Comparison of ENCODE assay signal across 21 mouse cellular contexts in genomic region chr1:163359521-163359920, GRCm38 (mm10). TPM values are rescaled to one million over a fixed set of nuclear protein-coding genes. Genes with fewer than 3 reads are reported as not detected.
A peak's percentile ranks its signal among the peaks of the same experiment; 100 is the strongest.
DNase-seq lines count a peak whose midpoint lies in the region; ATAC-seq lines count a peak whose summit lies in the region.
"Had no signal": no experiment of that assay in that cellular context is flagged by ENCODE, and none has a peak within 500 bp of the region (broad histone marks: within the 10 kb centered on the region; RNA-seq: fewer than 3 reads in every experiment).

No protein-coding gene starts in this region.

- 58% methylated on average over 3 of the region's 3 CpGs for whole genome bisulfite sequencing in embryonic facial prominence, embryonic 13.5 days
- 79% methylated on average over 3 of the region's 3 CpGs for WGBS in limb, embryonic 11.5 days
- 95% methylated on average over 3 of the region's 3 CpGs for WGBS in forebrain, embryonic 10.5 days

- H3K27me3 ChIP-seq in embryonic facial prominence, embryonic 13.5 days, result no peaks in the 10 kb centered on the region
- H3K27me3 ChIP-seq in limb, embryonic 11.5 days (ENCODE audit: control insufficient read depth, insufficient read depth, low read length), result no peaks in the 10 kb centered on the region
- H3K27me3 ChIP-seq in forebrain, embryonic 10.5 days (ENCODE audit: poor library complexity, severe bottlenecking), result no peaks in the 10 kb centered on the region
- H3K27me3 ChIP-seq: CH12.LX; forebrain, embryonic 15.5 days; hindbrain, embryonic 12.5 days had no signal

- H3K9ac ChIP-seq in embryonic facial prominence, embryonic 13.5 days, result no peak overlapping the region
- no peak overlapping the region for H3K9ac ChIP-seq in limb, embryonic 11.5 days (ENCODE audit: low read length)
- H3K9ac ChIP-seq: forebrain, embryonic 15.5 days; hindbrain, embryonic 12.5 days had no signal

- DNase-seq in NIH3T3 (ENCODE audit: low read depth), result peak; percentile 70
- DNase-seq in limb, embryonic 11.5 days (ENCODE audit: low spot score), result no peak
- no peak for DNase-seq in urinary bladder, postnatal 10 days (ENCODE audit: low spot score)
- DNase-seq in testis, postnatal 14 days (ENCODE audit: low spot score), result no peak
- DNase-seq in cerebellum, postnatal 25 days, result no peak
- DNase-seq in forebrain, embryonic 10.5 days (ENCODE audit: extremely low spot score, low spot score), result no peak
- DNase-seq: adrenal gland, postnatal 10 days; cerebellum, adult 11 months; cerebellum, adult 9-10 months; cerebellum, postnatal 36 days; gastrocnemius, postnatal 36 days; heart, adult 11 months; heart, postnatal 10 days; heart, postnatal 4 days had no signal

- H3K9me3 ChIP-seq in embryonic facial prominence, embryonic 13.5 days, result no peaks in the 10 kb centered on the region
- H3K9me3 ChIP-seq in limb, embryonic 11.5 days (ENCODE audit: control insufficient read depth, low read length), result no peaks in the 10 kb centered on the region
- H3K9me3 ChIP-seq in forebrain, embryonic 10.5 days, result no peaks in the 10 kb centered on the region
- H3K9me3 ChIP-seq: forebrain, embryonic 15.5 days; heart, embryonic 10.5 days; hindbrain, embryonic 12.5 days had no signal

- H3K4me2 ChIP-seq in embryonic facial prominence, embryonic 13.5 days, result peak overlapping the region; percentile 50
- H3K4me2 ChIP-seq in limb, embryonic 11.5 days (ENCODE audit: low read depth, severe bottlenecking), result 0 out of 2 replicates have a peak overlapping the region, but pooled peaks have one; percentile 25
- H3K4me2 ChIP-seq: forebrain, embryonic 15.5 days; hindbrain, embryonic 12.5 days had no signal

- peak overlapping the region; percentile 33 for H3K4me3 ChIP-seq in embryonic facial prominence, embryonic 13.5 days
- H3K4me3 ChIP-seq in limb, embryonic 11.5 days (ENCODE audit: low read depth, low read length), result peak overlapping the region; percentile 10; the same call in 1 of the 2 replicates
- H3K4me3 ChIP-seq in forebrain, embryonic 10.5 days, result no peak overlapping the region
- H3K4me3 ChIP-seq: forebrain, embryonic 15.5 days; heart, embryonic 10.5 days; hindbrain, embryonic 12.5 days had no signal

- H3K4me1 ChIP-seq in embryonic facial prominence, embryonic 13.5 days, result peaks cover 46% of the 10 kb centered on the region
- H3K4me1 ChIP-seq in limb, embryonic 11.5 days (ENCODE audit: control insufficient read depth, insufficient read depth, low read length), result peaks cover 24% of the 10 kb centered on the region
- peaks cover 33% of the 10 kb centered on the region for H3K4me1 ChIP-seq in forebrain, embryonic 10.5 days
- H3K4me1 ChIP-seq: hindbrain, embryonic 12.5 days had no signal

- no peaks in the 10 kb centered on the region for H3K36me3 ChIP-seq in embryonic facial prominence, embryonic 13.5 days
- no peaks in the 10 kb centered on the region for H3K36me3 ChIP-seq in limb, embryonic 11.5 days (ENCODE audit: control insufficient read depth, insufficient read depth, low read length)
- no peaks in the 10 kb centered on the region for H3K36me3 ChIP-seq in forebrain, embryonic 10.5 days (replicated peaks)
- H3K36me3 ChIP-seq: forebrain, embryonic 15.5 days; heart, embryonic 10.5 days; hindbrain, embryonic 12.5 days had no signal

- H3K27ac ChIP-seq in embryonic facial prominence, embryonic 13.5 days, result peak overlapping the region; percentile 87; the same call in 1 of the 2 replicates
- no peak overlapping the region for H3K27ac ChIP-seq in limb, embryonic 11.5 days (replicated peaks; ENCODE audit: low read depth, low read length)
- H3K27ac ChIP-seq in forebrain, embryonic 10.5 days, result no peak overlapping the region
- H3K27ac ChIP-seq: forebrain, embryonic 15.5 days; heart, embryonic 10.5 days; hindbrain, embryonic 12.5 days had no signal

- ATAC-seq in embryonic facial prominence, embryonic 13.5 days (ENCODE audit: insufficient number of reproducible peaks, insufficient read depth, low FRiP score, low TSS enrichment, low read depth), result no peak
- no peak for ATAC-seq in limb, embryonic 11.5 days (ENCODE audit: insufficient number of reproducible peaks, low FRiP score, low TSS enrichment, low read depth)
- ATAC-seq: forebrain, embryonic 15.5 days; hindbrain, embryonic 16.5 days; inflammation-experienced regulatory T-cells, adult 6 months had no signal

RNA-seq across cellular contexts. Expression of gene Gorab, which starts 43.9 kb away (rescaled TPM):
- polyA plus RNA-seq in embryonic facial prominence, embryonic 13.5 days (2015; fragmentation: Nextera tagmentation; extraction: Ambion mirVana), result 40.3 and 41.9 TPM in 2 replicates
- polyA plus RNA-seq in limb, embryonic 11.5 days (2014; fragmentation: Nextera tagmentation; extraction: Ambion mirVana), result 33.7 and 36.7 TPM in 2 replicates
- 23.8 and 26.2 TPM in 2 replicates for polyA plus RNA-seq in forebrain, embryonic 10.5 days (2016; fragmentation: Nextera tagmentation; extraction: Ambion mirVana)

RNA-seq across cellular contexts. Expression of gene Prrx1, which starts 46.0 kb away (rescaled TPM):
- 171 and 190 TPM in 2 replicates for polyA plus RNA-seq in embryonic facial prominence, embryonic 13.5 days (2015; fragmentation: Nextera tagmentation; extraction: Ambion mirVana)
- 193 and 199 TPM in 2 replicates for polyA plus RNA-seq in limb, embryonic 11.5 days (2014; fragmentation: Nextera tagmentation; extraction: Ambion mirVana)
- polyA plus RNA-seq in forebrain, embryonic 10.5 days (2016; fragmentation: Nextera tagmentation; extraction: Ambion mirVana), result 32.2 and 35.9 TPM in 2 replicates
- polyA plus RNA-seq: inflammation-experienced regulatory T-cells, adult 6 months had no signal
